Mouse (Mus musculus) liver, postnatal 0 days (tissue): ENCODE results near the gene Ascl1. TPM values are rescaled to one million over a fixed set of nuclear protein-coding genes. Genes with fewer than 3 reads are reported as not detected.

Source experiments
- ATAC-seq: fragments of 200-750 bp; cut with Nextera tagmentation; 2 replicates; pipeline ENCODE4 v1.8.0; 2017; ENCODE audit warnings: mild to moderate bottlenecking, moderate library complexity
- DNase-seq: peaks from one replicate; pipeline ENCODE4 v3.0.0-alpha.2; 2016
- H3K27ac ChIP-seq: fragments of 300-500 bp; sonication (generic); 2 replicates; pipeline ENCODE4 v1.5.1; 2014; ENCODE audit warnings: antibody characterized with exemption, moderate library complexity, mild to moderate bottlenecking, low read depth
- H3K27me3 ChIP-seq: fragments of 300-500 bp; sonication (generic); 2 replicates; pipeline ENCODE4 v1.6.1; 2014; ENCODE audit warnings: low read length, control low read depth, mixed read lengths; ENCODE audit not compliant: insufficient read depth
- H3K36me3 ChIP-seq: fragments of 300-500 bp; sonication (generic); replicated peaks from 2 replicates; pipeline ENCODE4 v1.6.1; 2014; ENCODE audit warnings: mild to moderate bottlenecking, control low read depth, low read length, moderate library complexity, mixed read lengths; ENCODE audit not compliant: insufficient read depth
- H3K4me1 ChIP-seq: fragments of 300-500 bp; sonication (generic); 2 replicates; pipeline ENCODE4 v1.6.1; 2014; ENCODE audit warnings: antibody characterized with exemption, mild to moderate bottlenecking, control low read depth; ENCODE audit not compliant: insufficient read depth
- H3K4me2 ChIP-seq: fragments of 300-500 bp; sonication (generic); 2 replicates; pipeline ENCODE4 v1.6.1; 2014; ENCODE audit warnings: low read depth, mild to moderate bottlenecking, low read length, moderate library complexity, mixed read lengths
- H3K4me3 ChIP-seq: fragments of 300-500 bp; sonication (generic); 2 replicates; pipeline ENCODE4 v1.5.1; 2014; ENCODE audit warnings: low read depth, low read length
- H3K9ac ChIP-seq: fragments of 300-500 bp; sonication (generic); replicated peaks from 2 replicates; pipeline ENCODE4 v1.6.1; 2014; ENCODE audit warnings: mild to moderate bottlenecking, moderate library complexity
- H3K9me3 ChIP-seq: fragments of 300-500 bp; sonication (generic); 2 replicates; pipeline ENCODE4 v1.6.1; 2016; ENCODE audit warnings: mild to moderate bottlenecking, control low read depth, low read length, mixed read lengths
- CTCF ChIP-seq: sonication (generic); IDR thresholded peaks from 2 replicates; pipeline ENCODE4 v1.5.1; 2016; ENCODE audit warnings: antibody characterized with exemption, low read depth
- EP300 ChIP-seq: IDR thresholded peaks from 2 replicates; pipeline ENCODE4 v1.6.1; 2016; ENCODE audit warnings: antibody characterized with exemption, low read depth, mild to moderate bottlenecking
- WGBS: fragments of 180-500 bp; shearing (Covaris S2); extraction: QIAGEN DNeasy Blood & Tissue Kit; methylation state at CpG from one replicate; pipeline ENCODE4 v1.1.7; 2014; ENCODE audit not compliant: insufficient replicate concordance; 5-methylcytosine and 5-hydroxymethylcytosine counted together
- polyA plus RNA-seq: library from polyadenylated mRNA; unstranded; fragments of >200 nt; fragmentation: Nextera tagmentation; extraction: Ambion mirVana; gene quantifications from 2 replicates; pipeline ENCODE4 v1.2.1, GENCODE M21; 2015

Gene Ascl1
- polyA plus RNA-seq, 1 experiment from 2014 or later = not detected

- H3K9me3 ChIP-seq = peaks cover 3% of the 10 kb centered on the region; the same call in 1 of the 2 replicates
- no peak overlapping the region for H3K4me2 ChIP-seq
- DNase-seq (no peak), ATAC-seq (no peak)
- TF ChIP-seq EP300 (no peak), CTCF (no peak)
- no peak overlapping the region for H3K4me3 ChIP-seq
- H3K36me3 ChIP-seq = no peaks in the 10 kb centered on the region
- WGBS = under 1% methylated on average over 16 of the region's 18 CpGs
- no peak overlapping the region for H3K9ac ChIP-seq
- peaks cover 3% of the 10 kb centered on the region; the same call in 1 of the 2 replicates for H3K4me1 ChIP-seq
- no peak overlapping the region for H3K27ac ChIP-seq
- peaks cover 69% of the 10 kb centered on the region for H3K27me3 ChIP-seq
Measured at GRCm38 (mm10) chr10:87494596-87494995, 1.1 kb upstream of the Ascl1 start.

DNA sequence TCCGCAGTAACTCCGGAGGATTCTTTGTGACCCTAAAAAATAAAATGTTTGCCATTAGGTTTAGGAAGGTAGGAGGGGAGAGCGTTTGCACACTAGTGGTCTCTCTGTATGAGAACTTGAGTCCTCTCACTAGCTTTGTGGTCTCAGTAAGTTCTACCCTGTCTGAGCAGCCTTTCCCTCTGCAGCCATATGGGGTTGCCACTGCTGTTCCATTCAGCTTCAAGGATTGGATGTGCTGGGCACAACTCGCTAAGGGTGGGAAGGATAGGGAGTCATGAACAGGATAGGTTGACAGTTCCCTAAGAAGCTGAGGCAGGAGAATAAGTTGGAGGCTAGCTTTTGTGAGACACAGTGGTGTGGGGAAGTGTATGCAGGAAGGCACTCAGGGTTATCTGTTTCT lies 716 bp upstream of the Ascl1 start:
- Histone ChIP-seq H3K4me2 (no peak overlapping the region), H3K4me1 (peaks cover 3% of the 10 kb centered on the region; the same call in 1 of the 2 replicates), H3K36me3 (no peaks in the 10 kb centered on the region), H3K9ac (no peak overlapping the region), H3K9me3 (peaks cover 3% of the 10 kb centered on the region; the same call in 1 of the 2 replicates), H3K27me3 (peaks cover 73% of the 10 kb centered on the region), H3K27ac (no peak overlapping the region), H3K4me3 (no peak overlapping the region)
- WGBS = 4% methylated on average over 4 of the region's 4 CpGs
- DNase-seq (no peak), ATAC-seq (no peak)
- TF ChIP-seq EP300 = no peak
- no peak for TF ChIP-seq CTCF

DNA sequence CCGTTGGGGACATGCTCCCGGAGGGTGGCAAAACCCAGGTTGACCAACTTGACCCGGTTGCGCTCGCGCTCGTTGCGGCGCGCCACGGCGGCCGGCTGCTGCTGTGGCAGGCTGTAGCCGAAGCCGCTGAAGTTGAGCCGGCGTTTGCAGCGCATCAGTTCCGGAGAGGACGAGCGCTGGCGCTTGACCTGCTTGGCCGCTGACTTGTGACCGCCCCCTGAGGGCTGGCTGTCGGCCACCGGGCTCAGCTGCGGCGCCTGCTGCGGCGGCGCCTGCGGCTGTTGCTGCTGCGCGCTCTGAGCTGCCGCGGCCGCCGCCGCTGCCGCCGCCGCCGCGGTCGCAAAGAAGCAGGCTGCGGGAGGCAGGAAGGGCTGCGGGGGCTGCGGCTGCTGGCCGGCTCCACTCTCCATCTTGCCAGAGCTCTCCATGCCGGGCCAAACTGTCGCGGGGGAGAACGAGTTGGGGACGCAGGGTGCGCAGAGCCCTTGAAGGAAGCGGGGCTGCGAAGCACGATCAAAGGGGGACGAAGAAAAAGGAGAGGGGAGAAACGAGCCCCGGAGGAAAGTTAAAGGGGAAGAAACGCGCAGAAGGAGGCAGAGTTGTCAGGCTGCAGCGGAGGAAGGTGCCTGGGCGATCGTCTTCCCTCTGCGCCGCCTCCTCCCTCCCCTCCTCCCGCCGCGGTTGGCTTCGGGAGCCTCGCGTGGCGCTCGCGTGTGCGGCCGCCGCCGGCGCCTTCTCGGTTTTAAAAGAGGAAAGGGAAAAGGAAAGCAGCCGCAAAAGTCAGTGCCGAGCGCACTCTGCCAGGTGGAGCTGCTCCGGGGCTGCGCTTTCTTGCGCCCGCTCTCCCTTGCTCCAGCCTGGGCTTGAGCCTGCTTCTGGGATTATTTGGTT lies 554 bp downstream of the Ascl1 start:
- peaks cover 81% of the 10 kb centered on the region for H3K27me3 ChIP-seq
- H3K4me2 ChIP-seq = peak overlapping the region; percentile 74
- H3K4me1 ChIP-seq = peaks cover 3% of the 10 kb centered on the region; the same call in 1 of the 2 replicates
- TF ChIP-seq EP300 (no peak), CTCF (no peak)
- H3K27ac ChIP-seq = no peak overlapping the region
- H3K9ac ChIP-seq = no peak overlapping the region
- H3K36me3 ChIP-seq = no peaks in the 10 kb centered on the region
- peaks cover 1% of the 10 kb centered on the region; the same call in 1 of the 2 replicates for H3K9me3 ChIP-seq
- peak overlapping the region; percentile 46 for H3K4me3 ChIP-seq
- ATAC-seq = no peak
- peak; percentile 28 for DNase-seq
- 1% methylated on average over 73 of the region's 90 CpGs for WGBS

- DNase-seq (no peak), ATAC-seq (no peak)
- no peaks in the 10 kb centered on the region for H3K9me3 ChIP-seq
- no peak overlapping the region for H3K9ac ChIP-seq
- no peak overlapping the region for H3K27ac ChIP-seq
- peaks cover 3% of the 10 kb centered on the region; the same call in 1 of the 2 replicates for H3K4me1 ChIP-seq
- no peaks in the 10 kb centered on the region for H3K36me3 ChIP-seq
- TF ChIP-seq CTCF (no peak), EP300 (no peak)
- peak overlapping the region; percentile 46 for H3K4me3 ChIP-seq
- WGBS = under 1% methylated on average over 26 of the region's 26 CpGs
- H3K27me3 ChIP-seq = peaks cover 84% of the 10 kb centered on the region
- H3K4me2 ChIP-seq = peak overlapping the region; percentile 74
Measured at GRCm38 (mm10) chr10:87492332-87492660, 1.2 kb downstream of the Ascl1 start.

- Histone ChIP-seq H3K27ac (no peak overlapping the region), H3K9me3 (no peaks in the 10 kb centered on the region), H3K4me2 (no peak overlapping the region), H3K4me1 (peaks cover 3% of the 10 kb centered on the region; the same call in 1 of the 2 replicates), H3K36me3 (no peaks in the 10 kb centered on the region), H3K9ac (no peak overlapping the region), H3K4me3 (no peak overlapping the region), H3K27me3 (peaks cover 89% of the 10 kb centered on the region)
- no peak for DNase-seq
- 6% methylated on average over 11 of the region's 11 CpGs for WGBS
- no peak for ATAC-seq
- TF ChIP-seq EP300 (no peak), CTCF (no peak)
Measured at GRCm38 (mm10) chr10:87491485-87492040, 1.9 kb downstream of the Ascl1 start.

GRCm38 (mm10) chr10:87490328-87490727 lies 3.1 kb downstream of the Ascl1 start:
- no peak for ATAC-seq
- 13% methylated on average over 2 of the region's 2 CpGs for WGBS

More at GRCm38 (mm10) chr10:87490328-87490727, 3.1 kb downstream of the Ascl1 start:
- Histone ChIP-seq H3K9ac (no peak overlapping the region), H3K27me3 (peaks cover 93% of the 10 kb centered on the region), H3K36me3 (no peaks in the 10 kb centered on the region), H3K4me1 (peaks cover 3% of the 10 kb centered on the region; the same call in 1 of the 2 replicates), H3K4me3 (no peak overlapping the region), H3K4me2 (no peak overlapping the region), H3K27ac (no peak overlapping the region), H3K9me3 (no peaks in the 10 kb centered on the region)
- no peak for DNase-seq
- TF ChIP-seq CTCF (no peak), EP300 (no peak)
